Mouse (Mus musculus): ENCODE results near the gene Map2k1.
"Not testable (repeated sequence)": the region's sequence is repeated elsewhere in the genome, so short reads cannot be mapped to it uniquely, and the experiment has no call there.

The Map2k1 gene

GRCm38 (mm10) chr9:64202866-64203265, 50.6 kb downstream of the Map2k1 start:
- no peak for DNase-seq (ENCODE audit: low read depth)

GRCm38 (mm10) chr9:64202331-64202730, 51.1 kb downstream of the Map2k1 start:
- no peak for DNase-seq (ENCODE audit: low read depth)

GRCm38 (mm10) chr9:64199897-64200296, 53.5 kb downstream of the Map2k1 start:
- no peak for DNase-seq (ENCODE audit: low read depth)

GRCm38 (mm10) chr9:64198763-64199418, 54.5 kb downstream of the Map2k1 start:
- not testable (repeated sequence) for DNase-seq (ENCODE audit: low read depth)

- no peak for DNase-seq (ENCODE audit: low read depth)
Measured at GRCm38 (mm10) chr9:64198068-64198762, 55.2 kb downstream of the Map2k1 start.

GRCm38 (mm10) chr9:64197524-64197923, 55.9 kb downstream of the Map2k1 start:
- no peak for DNase-seq (ENCODE audit: low read depth)

GRCm38 (mm10) chr9:64195554-64195953, 57.9 kb downstream of the Map2k1 start:
- no peak for DNase-seq (ENCODE audit: low read depth)

- no peak for DNase-seq (ENCODE audit: low read depth)
Measured at GRCm38 (mm10) chr9:64193879-64194278, 59.6 kb downstream of the Map2k1 start.

GRCm38 (mm10) chr9:64184166-64184840, 69.1 kb downstream of the Map2k1 start:
- no peak for DNase-seq (ENCODE audit: low read depth)

GRCm38 (mm10) chr9:64183295-64183694, 70.1 kb downstream of the Map2k1 start:
- not testable (repeated sequence) for DNase-seq (ENCODE audit: low read depth)

- peak; percentile 92 for DNase-seq (ENCODE audit: low read depth)
Measured at GRCm38 (mm10) chr9:64178974-64179646, 74.3 kb downstream of the Map2k1 start, which contains the start of gene Snapc5. TSS of gene Snapc5 (plus strand) at chr9:64179274.

- DNase-seq (ENCODE audit: low read depth): no peak
Measured at GRCm38 (mm10) chr9:64178610-64178973, 74.8 kb downstream of the Map2k1 start.

- no peak for DNase-seq (ENCODE audit: low read depth)
Measured at GRCm38 (mm10) chr9:64175378-64175777, 78.1 kb downstream of the Map2k1 start.

GRCm38 (mm10) chr9:64174766-64175165, 78.7 kb downstream of the Map2k1 start:
- no peak for DNase-seq (ENCODE audit: low read depth)

- no peak for DNase-seq (ENCODE audit: low read depth)
Measured at GRCm38 (mm10) chr9:64174341-64174740, 79.1 kb downstream of the Map2k1 start.

GRCm38 (mm10) chr9:64173666-64174220, 79.7 kb downstream of the Map2k1 start:
- no peak for DNase-seq (ENCODE audit: low read depth)

GRCm38 (mm10) chr9:64172816-64173665, 80.4 kb downstream of the Map2k1 start, which contains the start of the genes Zwilch and Rpl4:
TSS of gene Zwilch (minus strand) at chr9:64173104.
TSS of gene Rpl4 (plus strand) at chr9:64173375.
- peak; percentile 78 for DNase-seq (ENCODE audit: low read depth)

- DNase-seq (ENCODE audit: low read depth): no peak
Measured at GRCm38 (mm10) chr9:64172145-64172815, 81.2 kb downstream of the Map2k1 start.

GRCm38 (mm10) chr9:64169967-64170366, 83.5 kb downstream of the Map2k1 start:
- not testable (repeated sequence) for DNase-seq (ENCODE audit: low read depth)

- DNase-seq (ENCODE audit: low read depth): no peak
Measured at GRCm38 (mm10) chr9:64160471-64160870, 93.0 kb downstream of the Map2k1 start.

All from c-Kit-positive CD71-positive TER-119-negative erythroid progenitor cells, embryonic 14.5 days (primary cell).